Mouse (Mus musculus) large intestine, adult 2 months (tissue): ENCODE data around the gene Cfdp1. TPM values are rescaled to one million over a fixed set of nuclear protein-coding genes. Genes with fewer than 3 reads are reported as not detected.
"Not testable (repeated sequence)": the region's sequence is repeated elsewhere in the genome, so short reads cannot be mapped to it uniquely, and the experiment has no call there.

ENCODE experiments used
- DNase-seq: peaks from one replicate; pipeline ENCODE4 v3.0.0-alpha.2; 2012; ENCODE audit warnings: low read depth, low spot score
- WGBS: fragments of 180-500 bp; shearing (Covaris S2); methylation state at CpG from one replicate; pipeline ENCODE4 v1.1.7; 2018; 5-methylcytosine and 5-hydroxymethylcytosine counted together
- polyA plus RNA-seq: library from polyadenylated mRNA; depleted of rRNA; stranded (reverse); fragments of >200 nt; gene quantifications from 2 replicates; pipeline ENCODE4 v1.2.3, GENCODE M21; 2012

Cfdp1 gene
- polyA plus RNA-seq, 1 experiment = 5.7 TPM

GRCm38 (mm10) chr8:111865130-111865852 lies 11.2 kb upstream of the Cfdp1 start:
- 75% methylated on average over 8 of the region's 8 CpGs for WGBS
- DNase-seq = no peak

- 66% methylated on average over 8 of the region's 8 CpGs for whole genome bisulfite sequencing
- no peak for DNase-seq
Observed at GRCm38 (mm10) chr8:111864648-111865047, 10.6 kb upstream of the Cfdp1 start.

GRCm38 (mm10) chr8:111863280-111863679 lies 9.2 kb upstream of the Cfdp1 start:
- WGBS = 74% methylated on average over 4 of the region's 4 CpGs
- DNase-seq = no peak

- WGBS = 89% methylated on average over 12 of the region's 12 CpGs
- DNase-seq = no peak
Observed at GRCm38 (mm10) chr8:111855977-111856376, 1.9 kb upstream of the Cfdp1 start.

GRCm38 (mm10) chr8:111853219-111853618 lies 872 bp downstream of the Cfdp1 start:
- WGBS = 40% methylated on average over 12 of the region's 12 CpGs
- not testable (repeated sequence) for DNase-seq

GRCm38 (mm10) chr8:111846746-111847145 lies 7.3 kb downstream of the Cfdp1 start:
- no peak for DNase-seq
- WGBS = 91% methylated on average over 6 of the region's 6 CpGs

- 21% methylated on average over 1 of the region's 1 CpGs for WGBS
- DNase-seq = no peak
Observed at GRCm38 (mm10) chr8:111835540-111835939, 18.6 kb downstream of the Cfdp1 start.

GRCm38 (mm10) chr8:111834011-111834410 lies 20.1 kb downstream of the Cfdp1 start:
- WGBS = 59% methylated on average over 6 of the region's 6 CpGs
- DNase-seq = no peak

- WGBS = 77% methylated on average over 5 of the region's 5 CpGs
- no peak for DNase-seq
Observed at GRCm38 (mm10) chr8:111832983-111833382, 21.1 kb downstream of the Cfdp1 start.

GRCm38 (mm10) chr8:111831996-111832395 lies 22.1 kb downstream of the Cfdp1 start:
- WGBS = 74% methylated on average over 4 of the region's 4 CpGs

GRCm38 (mm10) chr8:111828595-111828994 lies 25.5 kb downstream of the Cfdp1 start:
- 60% methylated on average over 6 of the region's 6 CpGs for whole genome bisulfite sequencing
- DNase-seq = no peak

More at GRCm38 (mm10) chr8:111831996-111832395, 22.1 kb downstream of the Cfdp1 start:
- no peak for DNase-seq

- WGBS = 66% methylated on average over 6 of the region's 6 CpGs
- DNase-seq = no peak
Observed at GRCm38 (mm10) chr8:111825219-111825618, 28.9 kb downstream of the Cfdp1 start.

- DNase-seq = no peak
- 92% methylated on average over 5 of the region's 5 CpGs for WGBS
Observed at GRCm38 (mm10) chr8:111824334-111824733, 29.8 kb downstream of the Cfdp1 start.

- 73% methylated on average over 10 of the region's 10 CpGs for WGBS
- DNase-seq = no peak
Observed at GRCm38 (mm10) chr8:111821199-111821598, 32.9 kb downstream of the Cfdp1 start.

- 85% methylated on average over 4 of the region's 4 CpGs for WGBS
- no peak for DNase-seq
Observed at GRCm38 (mm10) chr8:111820691-111821090, 33.4 kb downstream of the Cfdp1 start.

GRCm38 (mm10) chr8:111820018-111820417 lies 34.1 kb downstream of the Cfdp1 start:
- WGBS = 88% methylated on average over 12 of the region's 12 CpGs
- no peak for DNase-seq

- WGBS = 91% methylated on average over 3 of the region's 3 CpGs
- no peak for DNase-seq
Observed at GRCm38 (mm10) chr8:111818556-111818955, 35.5 kb downstream of the Cfdp1 start.

GRCm38 (mm10) chr8:111815078-111815477 lies 39.0 kb downstream of the Cfdp1 start:
- 89% methylated on average over 4 of the region's 4 CpGs for WGBS
- no peak for DNase-seq

GRCm38 (mm10) chr8:111813818-111814217 lies 40.3 kb downstream of the Cfdp1 start:
- DNase-seq = no peak
- 93% methylated on average over 9 of the region's 9 CpGs for WGBS

- 58% methylated on average over 1 of the region's 1 CpGs for WGBS
- DNase-seq = no peak
Observed at GRCm38 (mm10) chr8:111812835-111813234, 41.3 kb downstream of the Cfdp1 start.

GRCm38 (mm10) chr8:111810656-111811336 lies 43.3 kb downstream of the Cfdp1 start:
- 88% methylated on average over 2 of the region's 2 CpGs for WGBS
- DNase-seq = no peak
